Mouse (Mus musculus): ENCODE measurements around the gene Tnf.
A peak's percentile ranks its signal among the peaks of the same experiment; 100 is the strongest.

Gene Tnf

DNA sequence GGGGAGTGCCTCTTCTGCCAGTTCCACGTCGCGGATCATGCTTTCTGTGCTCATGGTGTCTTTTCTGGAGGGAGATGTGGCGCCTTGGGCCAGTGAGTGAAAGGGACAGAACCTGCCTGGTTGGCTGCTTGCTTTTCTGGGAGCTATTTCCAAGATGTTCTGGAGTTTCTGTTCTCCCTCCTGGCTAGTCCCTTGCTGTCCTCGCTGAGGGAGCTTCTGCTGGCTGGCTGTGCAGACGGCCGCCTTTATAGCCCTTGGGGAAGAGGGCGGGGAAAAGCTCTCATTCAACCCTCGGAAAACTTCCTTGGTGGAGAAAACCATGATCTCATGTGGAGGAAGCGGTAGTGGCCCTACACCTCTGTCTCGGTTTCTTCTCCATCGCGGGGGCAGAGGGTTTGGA lies at the start of gene Tnf:
Gene Tnf (minus strand): TSS at position 221 of the 400 bp plus-strand sequence.
- DNase-seq (ENCODE audit: low read depth, low spot score) = peak; percentile 88

DNA sequence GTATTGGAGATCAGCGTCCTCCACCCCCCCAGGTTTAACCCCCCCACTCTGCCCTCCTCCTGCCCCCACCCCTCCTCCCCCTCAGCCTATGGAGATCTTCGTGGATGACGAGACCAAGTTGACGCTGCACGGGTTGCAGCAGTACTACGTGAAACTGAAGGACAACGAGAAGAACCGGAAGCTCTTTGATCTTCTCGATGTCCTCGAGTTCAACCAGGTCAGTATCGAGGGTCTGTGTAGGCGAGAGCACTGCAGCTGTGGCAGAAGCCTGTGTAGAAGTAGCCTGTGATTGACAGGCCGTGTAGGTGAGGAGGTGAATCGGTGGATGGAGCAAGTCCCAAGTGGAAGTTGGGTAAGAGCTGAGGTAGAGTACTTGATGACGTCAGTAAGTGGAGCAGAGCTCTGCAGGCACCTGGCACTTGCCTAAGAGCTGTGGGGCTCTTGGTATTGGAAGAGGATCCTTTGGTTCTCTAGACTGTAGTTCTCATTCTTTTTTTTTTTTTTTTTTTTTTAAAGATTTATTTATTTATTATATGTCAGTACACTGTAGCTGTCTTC lies 49.4 kb upstream of the Tnf start:
- DNase-seq (ENCODE audit: low read depth, low spot score) = no peak

DNA sequence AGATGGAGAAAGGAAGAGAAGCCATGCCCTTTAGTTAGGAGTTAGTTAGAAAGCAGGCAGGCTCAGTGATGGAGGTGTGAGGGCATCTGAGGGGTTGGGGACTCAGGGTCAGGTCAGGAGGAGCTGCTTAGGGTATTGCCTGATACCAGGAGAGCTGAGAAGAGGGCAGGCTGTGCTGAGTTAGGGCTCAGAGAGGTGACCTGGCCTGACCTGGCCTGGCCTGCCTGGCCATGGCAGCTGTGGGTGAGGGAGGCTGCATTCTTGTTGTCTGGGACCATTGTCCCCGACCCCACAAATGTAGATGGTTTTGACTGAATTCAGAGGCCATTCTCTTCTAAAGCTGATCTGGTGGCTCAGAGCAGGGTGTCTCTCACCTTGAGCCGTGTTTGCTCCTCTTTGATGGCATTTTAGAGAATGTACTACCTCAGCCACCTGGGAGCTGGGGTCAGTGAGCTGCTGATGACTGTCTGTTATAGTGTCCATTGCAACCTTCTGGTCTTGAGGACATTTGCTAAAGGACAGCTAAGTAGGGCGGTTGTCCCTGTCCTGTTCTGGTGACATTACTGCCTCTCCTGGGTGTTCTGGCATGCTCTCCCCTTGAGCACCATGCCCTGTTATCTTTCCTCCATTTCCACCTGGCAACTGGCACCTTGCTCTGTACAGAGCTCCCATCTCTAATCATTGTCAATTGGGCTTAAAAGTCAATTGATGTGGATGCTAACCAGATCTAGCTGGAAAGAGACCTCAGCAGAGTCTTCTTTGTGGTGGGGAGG lies 48.7 kb upstream of the Tnf start:
- DNase-seq (ENCODE audit: low read depth, low spot score) = no peak

DNA sequence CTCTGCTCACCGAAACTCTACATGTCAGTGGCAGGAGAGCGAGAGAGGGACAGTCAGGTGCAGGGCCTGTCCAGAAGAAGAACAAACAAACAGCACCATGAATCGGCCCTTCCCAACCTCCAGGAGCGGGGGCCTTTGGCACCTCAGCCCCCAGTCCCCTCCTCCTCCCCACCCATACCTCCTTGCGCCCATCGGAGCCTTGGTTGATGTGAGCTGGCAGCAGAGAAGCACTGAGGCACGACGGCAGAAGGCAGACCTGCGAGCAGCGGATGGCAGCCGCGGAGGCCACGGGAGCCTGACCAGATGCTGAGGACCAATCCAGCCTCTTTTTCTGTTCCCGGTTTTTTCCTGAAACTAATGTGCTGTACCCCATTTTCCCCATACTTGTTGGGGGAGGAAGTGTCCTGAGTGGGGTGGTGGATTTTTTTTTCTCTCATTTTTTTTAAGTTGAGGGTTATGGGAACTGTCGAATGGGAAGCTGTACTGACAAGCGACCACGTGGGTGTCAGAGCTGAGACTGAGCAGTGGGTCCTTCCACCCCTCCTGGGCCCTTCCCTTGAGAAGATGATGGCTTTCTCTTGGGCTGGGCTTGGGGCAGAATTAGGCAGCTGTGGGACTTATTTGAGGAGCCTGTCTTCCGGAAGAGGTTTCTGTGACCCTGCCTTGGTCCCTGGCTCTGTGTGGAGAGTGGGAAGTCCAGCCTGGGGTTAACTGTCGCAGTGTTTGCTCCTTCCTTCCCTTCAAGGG lies 47.8 kb upstream of the Tnf start:
- DNase-seq (ENCODE audit: low read depth, low spot score) = no peak

DNA sequence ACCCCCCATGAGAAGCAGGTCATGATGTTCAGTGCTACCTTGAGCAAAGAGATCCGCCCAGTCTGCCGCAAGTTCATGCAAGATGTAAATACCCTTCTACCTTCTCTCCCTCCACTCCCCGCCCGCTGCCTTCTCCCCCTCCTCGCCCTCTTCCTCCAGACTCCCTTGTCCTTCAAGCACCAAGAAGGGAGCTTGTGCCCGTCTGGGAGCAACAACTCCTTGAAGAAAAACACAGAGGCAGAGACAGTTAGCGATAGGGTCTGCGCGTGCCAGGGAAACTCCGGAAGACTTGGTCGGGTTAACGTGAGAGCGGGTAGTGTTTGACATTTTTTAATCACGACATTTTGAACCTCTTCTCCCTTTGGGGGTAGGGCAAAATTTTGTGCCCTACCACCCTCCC lies 47.2 kb upstream of the Tnf start:
- no peak for DNase-seq (ENCODE audit: low read depth, low spot score)

DNA sequence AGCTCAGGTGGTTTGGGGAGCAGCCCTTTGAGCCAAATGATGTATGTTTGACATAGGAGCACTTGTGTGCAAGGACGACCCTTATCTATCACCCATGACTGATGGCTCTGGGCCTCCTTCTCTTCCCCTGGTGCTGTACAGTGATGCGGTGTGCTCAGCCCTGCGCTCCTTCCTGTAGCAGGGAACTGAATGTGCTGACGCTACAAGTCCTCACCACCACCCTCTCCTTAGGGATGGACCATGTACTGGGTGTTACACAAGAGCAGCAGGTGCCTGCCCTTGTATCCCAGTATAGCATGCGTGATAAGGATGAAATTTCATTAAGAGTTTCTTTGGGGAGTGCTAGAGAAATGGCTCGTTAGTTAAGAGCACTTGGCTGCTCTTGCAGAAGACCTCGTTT lies 45.3 kb upstream of the Tnf start:
- DNase-seq (ENCODE audit: low read depth, low spot score) = no peak

DNA sequence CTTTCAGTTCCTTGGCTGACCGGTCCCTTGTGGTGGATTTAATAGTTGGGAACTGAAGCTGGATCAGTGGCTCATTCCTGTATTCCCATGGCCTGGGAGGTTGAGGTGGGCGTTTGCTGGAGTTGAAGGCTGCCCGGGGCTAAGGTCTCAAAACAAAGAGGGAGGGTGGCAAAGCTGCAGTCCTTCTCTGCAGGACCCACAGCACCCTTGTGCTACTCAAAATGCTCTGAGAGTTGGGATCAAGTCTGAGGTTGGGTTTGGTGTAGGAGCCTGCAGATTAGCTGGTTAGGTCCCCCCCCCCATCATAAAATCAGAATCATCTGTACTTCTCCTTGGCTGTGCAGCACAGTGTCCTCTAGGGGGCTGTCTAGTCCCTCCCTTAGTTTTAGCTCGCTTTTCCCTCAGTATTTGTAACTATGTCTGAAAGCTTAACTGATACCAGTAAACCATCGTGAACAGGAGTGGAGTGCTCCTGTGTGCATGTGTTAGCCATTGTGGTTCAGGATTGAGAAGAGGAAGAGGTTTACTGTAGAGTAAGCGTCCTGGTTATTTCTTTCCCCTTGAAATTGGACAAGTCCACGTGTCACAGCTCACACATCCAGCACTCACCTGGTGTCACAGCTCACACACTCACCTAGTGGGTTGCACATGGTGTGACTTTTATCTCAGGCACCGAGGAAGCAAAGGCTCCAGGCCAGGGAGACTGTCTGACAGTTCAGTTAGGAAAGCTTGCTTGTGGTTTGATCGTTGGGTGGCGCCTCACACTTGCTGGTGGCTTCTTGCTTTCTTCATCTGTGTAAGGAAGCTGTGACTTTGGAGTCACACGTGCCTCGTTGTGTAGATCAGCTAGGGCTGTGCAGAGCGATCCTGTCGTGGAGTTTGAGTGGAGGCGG lies 44.2 kb upstream of the Tnf start:
- peak; percentile 82 for DNase-seq (ENCODE audit: low read depth, low spot score)

DNA sequence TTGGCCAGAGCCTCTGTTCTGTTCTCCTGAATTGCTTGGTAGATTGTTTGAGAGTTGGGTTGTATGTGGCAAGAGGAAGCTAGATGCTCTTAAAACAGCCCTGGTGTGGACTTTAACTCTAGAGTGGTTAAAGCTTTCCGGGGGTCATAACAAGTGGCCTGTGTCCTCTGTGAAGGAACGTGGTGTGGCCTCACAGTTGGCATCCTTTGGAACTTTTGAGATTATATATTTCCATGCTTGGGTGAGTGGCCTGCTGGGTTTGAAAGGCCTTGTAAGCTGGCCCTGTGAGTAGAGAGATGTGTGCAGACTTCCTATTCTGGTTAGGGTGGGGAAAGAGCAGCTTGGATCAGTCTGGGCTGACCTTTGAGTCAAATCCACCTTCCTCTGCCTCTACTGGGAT lies 43.2 kb upstream of the Tnf start:
- no peak for DNase-seq (ENCODE audit: low read depth, low spot score)

DNA sequence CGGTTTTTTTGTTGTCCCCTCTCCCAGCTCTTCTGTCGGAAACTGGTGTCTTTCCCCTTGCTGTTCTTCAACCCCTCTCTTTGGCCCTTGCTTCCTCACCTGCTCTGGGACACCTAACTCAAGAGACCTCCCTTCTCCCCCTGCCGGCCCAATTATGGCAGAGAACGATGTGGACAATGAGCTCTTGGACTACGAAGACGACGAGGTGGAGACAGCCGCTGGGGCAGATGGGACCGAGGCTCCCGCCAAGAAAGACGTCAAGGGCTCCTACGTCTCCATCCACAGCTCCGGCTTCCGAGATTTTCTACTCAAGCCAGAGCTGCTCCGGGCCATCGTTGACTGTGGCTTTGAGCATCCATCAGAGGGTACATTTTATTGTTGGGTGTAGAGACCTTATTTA lies 41.3 kb upstream of the Tnf start:
- DNase-seq (ENCODE audit: low read depth, low spot score) = peak; percentile 49

DNA sequence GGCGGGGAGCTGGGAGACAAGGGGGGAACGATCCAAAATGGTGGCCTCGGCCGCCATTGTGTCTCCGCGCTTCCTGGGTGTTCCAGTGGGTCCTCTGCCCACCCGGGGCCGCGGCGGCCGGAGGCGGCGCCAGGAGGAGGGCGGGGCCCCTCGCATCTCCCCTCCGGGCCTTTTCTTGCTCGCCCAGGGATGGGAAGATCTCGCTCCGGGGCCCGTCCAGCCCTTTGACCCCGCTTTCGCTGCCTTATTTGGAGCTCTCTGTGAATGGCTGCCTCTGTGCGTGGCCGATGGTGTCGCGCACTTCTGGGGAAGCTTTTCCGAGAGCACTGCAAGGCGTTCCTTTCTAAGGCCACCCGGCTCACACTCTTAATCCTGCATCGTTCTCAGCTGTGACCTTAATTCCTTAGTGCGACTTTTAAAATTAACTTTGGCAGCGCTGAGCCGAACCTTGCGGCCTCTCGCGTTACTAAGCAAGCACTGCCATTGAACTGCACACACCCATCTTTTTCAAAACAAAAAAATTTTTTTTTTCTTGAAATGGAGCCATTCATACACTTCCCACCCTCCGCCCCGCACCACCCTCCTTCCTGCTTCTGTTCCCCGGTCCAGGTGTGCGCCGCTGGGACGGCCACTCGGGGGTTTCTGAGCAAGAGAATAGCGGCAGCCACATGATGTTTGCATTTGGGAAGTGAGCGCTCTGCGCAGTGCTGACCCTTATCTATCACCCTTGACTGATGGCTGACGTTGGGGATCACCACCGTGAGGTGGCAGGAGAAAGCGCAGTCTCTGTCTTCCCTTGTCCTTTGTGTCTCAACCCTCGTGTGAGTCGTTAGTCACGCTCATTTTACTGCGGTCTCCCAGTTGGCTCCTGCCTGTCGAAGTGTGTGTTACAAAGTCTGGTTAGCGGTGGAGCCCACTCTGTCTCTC lies 40.5 kb upstream of the Tnf start:
- DNase-seq (ENCODE audit: low read depth, low spot score) = peak; percentile 76

DNA sequence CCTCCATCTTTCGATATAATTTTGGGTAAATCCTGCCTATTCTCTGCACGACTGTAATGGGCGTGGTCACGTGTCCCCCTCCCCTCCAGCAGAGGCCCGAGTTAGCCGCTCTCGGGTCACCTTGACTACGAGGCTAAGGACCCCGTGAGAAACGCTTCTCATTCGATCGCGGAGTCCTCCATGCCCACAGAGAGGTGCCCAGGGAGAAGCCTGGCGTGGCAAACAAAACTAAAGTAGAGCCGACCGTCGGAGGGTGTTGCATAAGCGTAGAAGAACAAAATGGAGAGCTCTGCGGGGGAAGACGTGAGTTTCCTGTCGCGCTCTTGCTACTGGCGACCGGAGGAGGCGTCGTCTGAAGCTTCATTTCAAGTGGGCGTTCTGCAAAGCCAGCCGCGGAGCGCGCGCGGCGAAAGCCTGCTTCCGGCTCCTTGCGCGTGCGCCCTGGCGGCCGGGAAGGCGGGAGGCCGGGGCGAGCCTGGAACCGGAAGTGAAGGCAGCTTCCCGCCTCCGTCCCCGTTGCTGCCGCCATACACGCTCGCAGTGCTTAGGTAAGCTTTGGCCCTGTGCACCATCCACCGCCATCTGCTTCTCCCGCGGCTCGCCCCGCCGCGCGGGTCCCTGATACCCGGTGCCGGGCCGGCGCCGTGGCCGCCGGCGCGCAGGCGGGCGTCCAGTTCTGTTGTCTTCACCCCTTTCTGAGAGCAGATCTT lies 39.7 kb upstream of the Tnf start, which contains the start of gene Ddx39b:
Gene Ddx39b (plus strand): TSS at position 442 of the 710 bp plus-strand sequence.
- peak; percentile 98 for DNase-seq (ENCODE audit: low read depth, low spot score)

DNA sequence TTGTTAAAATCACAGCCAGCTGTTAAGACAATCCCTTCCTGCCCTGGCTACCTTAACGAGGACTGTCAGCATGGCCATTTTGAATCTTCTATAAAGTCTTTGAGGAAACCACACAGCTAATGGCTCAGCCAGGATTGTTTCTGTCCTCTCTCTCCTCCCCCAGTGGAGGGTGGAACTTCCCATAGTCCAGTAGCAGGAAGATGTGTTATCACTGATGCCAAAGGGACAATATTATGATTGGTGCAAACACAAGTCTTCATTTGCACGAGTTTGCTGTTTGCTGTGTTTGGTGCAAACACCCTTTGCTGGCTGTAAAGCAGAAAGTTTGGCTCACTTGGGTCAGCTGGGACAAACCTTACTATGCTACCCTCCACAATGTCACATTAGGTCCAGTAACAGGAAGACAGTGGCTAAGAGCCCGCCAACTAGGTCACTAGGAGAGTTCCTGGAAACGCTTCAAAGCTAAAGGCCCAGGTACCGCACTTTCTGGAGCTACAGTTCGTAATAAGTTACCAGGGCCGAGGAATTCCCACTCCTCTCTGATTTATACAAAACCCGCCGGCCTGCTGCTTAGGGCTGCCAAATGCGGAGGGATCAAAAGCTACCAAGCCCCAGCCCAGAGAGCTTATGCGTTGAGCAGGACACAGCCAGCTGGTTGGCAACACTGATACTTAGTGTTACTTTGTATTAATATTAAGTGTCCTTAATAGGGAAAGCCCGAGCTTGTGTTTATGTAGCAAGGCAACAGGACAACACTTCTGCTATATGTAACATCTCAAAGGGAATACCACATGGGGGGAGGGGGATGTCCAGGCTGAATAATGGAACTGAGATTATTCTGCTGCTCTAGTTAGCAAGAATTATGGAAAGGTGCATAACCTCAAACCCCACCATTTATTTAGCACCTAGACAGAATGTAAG lies 38.8 kb upstream of the Tnf start:
- no peak for DNase-seq (ENCODE audit: low read depth, low spot score)

DNA sequence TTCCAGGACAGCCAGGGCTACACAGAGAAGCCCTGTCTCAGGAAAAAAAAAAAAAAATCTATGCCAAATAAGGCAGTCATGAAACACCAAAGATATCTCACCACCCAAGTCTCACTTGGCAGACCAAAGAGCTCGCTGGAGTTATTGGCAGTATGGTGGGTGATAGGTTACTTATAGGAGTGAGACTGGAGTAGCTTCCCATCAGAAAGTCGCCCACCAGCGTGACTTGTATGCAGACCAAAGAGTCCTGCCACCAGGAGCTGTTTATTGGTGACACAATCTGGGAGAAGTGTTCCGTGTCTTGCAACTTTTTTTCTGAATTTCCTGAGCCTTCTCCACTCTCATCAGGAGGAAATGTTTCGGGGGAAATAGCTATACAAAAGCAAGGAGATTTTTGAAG lies 37.9 kb upstream of the Tnf start:
- no peak for DNase-seq (ENCODE audit: low read depth, low spot score)

DNA sequence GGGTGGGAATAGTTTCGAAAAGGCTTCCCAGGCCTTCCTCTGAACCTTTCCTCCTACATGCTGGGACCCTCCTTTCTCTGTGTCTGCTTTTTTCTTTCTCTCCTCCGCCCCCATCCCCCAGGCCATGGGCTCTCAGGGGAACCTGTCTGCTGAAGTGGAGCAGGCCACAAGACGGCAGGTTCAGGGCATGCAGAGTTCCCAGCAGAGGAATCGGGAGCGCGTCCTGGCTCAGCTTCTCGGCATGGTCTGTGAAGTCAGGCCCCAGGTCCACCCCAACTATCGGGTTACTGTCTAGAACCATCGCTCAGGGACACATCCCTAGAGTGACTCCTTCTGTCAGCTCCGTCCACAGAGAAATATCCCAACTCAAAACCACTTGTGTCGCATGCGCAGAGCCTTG lies 35.7 kb upstream of the Tnf start:
- DNase-seq (ENCODE audit: low read depth, low spot score) = no peak

DNA sequence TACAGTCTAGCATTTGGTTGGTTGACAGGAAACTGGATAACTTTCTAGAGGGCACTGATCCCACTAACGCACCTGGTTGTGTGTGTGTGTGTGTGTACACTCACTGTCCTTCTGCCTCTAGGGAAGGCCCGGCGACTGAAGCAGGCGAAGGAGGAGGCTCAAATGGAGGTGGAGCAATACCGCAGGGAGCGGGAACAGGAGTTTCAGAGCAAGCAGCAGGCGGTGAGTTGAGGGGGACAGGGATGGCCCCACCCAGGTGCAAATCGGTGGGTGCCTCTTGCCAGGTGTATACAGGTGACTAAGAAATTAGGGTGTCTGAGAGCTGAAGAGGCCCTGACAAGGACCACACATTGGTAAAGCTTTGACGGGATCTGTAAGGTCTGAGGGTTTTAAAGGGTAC lies 35.2 kb upstream of the Tnf start:
- no peak for DNase-seq (ENCODE audit: low read depth, low spot score)

DNA sequence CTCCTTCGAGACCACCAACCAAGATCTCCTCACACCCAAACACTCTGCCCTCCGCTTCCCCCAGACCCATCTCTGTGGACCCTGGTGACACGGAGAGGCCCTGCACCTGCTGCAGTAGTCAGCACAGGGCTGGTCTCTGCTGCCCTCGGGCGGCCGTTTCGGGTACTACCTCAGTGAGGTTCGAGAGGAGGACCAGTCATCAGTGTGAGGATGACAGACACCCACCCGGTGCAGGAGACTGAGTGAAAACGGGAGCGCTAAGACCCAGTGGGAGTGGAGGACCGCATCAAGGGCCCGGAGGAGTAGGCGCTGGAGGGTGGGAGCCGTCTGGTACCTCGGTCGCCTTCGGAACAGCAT lies 34.6 kb upstream of the Tnf start:
- peak; percentile 97 for DNase-seq (ENCODE audit: low read depth, low spot score)

DNA sequence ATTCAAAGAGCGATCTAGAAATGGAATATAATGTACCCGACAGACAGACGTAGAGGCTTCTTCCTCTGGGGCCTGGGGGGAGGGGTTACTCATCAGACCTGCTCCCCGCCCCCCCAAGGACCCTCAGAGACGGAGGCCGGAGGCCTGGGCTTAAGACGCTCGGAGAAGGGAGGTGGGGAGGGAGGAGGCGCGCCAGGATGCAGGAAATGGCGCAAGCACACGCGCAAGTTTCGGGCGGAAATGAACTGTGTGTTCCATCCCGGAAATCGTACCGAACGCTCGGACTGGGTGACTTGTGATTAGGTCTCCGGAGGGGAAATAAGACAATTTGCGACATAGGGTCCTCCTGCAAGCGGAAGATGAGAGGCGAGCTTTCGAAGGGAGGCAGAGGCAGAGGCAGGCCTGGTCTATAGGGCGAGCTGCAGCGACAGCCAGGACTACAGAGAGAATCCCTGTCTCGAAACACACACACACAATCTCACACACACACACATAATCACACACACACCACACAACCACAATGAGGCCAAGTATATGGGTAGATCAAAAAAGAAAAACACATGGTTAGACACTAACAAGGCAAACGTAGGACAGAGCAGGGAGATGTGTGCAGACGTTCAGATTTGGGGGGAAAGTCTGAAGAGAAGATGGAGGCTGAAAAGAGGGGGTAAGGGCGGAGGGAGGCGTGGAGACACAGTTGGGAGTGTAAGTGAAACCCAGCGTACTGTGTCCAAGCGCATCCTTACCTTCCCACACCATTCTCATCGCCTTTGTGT lies 34.0 kb upstream of the Tnf start, which contains the start of gene Nfkbil1:
Gene Nfkbil1 (minus strand): TSS at position 179 of the 776 bp plus-strand sequence.
- DNase-seq (ENCODE audit: low read depth, low spot score) = peak; percentile 93

DNA sequence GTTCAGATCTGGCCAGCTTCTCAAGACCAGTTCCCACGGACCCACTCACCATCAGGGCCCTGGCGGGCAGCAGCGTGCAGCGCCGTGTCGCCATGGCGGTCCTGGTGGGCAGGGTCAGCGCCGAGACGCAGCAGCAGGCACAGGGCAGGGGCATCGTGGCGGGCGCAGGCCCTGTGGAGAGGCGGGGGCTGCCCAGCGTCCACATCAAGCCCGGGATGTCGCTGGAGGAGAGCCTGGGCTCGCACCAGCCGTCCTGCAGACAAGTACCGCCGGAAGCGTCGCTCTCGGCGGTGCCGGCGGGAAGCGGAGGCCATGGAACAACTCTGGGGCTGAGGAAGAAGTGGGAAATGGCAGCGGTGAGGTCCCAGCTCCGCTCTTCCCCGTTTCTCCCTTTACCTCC lies 33.1 kb upstream of the Tnf start:
- DNase-seq (ENCODE audit: low read depth, low spot score) = peak; percentile 62
